Mouse (Mus musculus) 3T3-L1 (cell line): ENCODE data around the gene Stk31.
"Not testable (repeated sequence)": the region's sequence is repeated elsewhere in the genome, so short reads cannot be mapped to it uniquely, and the experiment has no call there.

Source experiments
- DNase-seq: peaks from one replicate; pipeline ENCODE4 v3.0.0-alpha.2; 2015; ENCODE audit warnings: low read depth, low spot score

Gene Stk31

GRCm38 (mm10) chr6:49395316-49395715, at the start of gene Stk31:
TSS of gene Stk31 (plus strand) at chr6:49395604.
- no peak for DNase-seq

- no peak for DNase-seq
Measured at GRCm38 (mm10) chr6:49349826-49350225, 45.6 kb upstream of the Stk31 start.

DNA sequence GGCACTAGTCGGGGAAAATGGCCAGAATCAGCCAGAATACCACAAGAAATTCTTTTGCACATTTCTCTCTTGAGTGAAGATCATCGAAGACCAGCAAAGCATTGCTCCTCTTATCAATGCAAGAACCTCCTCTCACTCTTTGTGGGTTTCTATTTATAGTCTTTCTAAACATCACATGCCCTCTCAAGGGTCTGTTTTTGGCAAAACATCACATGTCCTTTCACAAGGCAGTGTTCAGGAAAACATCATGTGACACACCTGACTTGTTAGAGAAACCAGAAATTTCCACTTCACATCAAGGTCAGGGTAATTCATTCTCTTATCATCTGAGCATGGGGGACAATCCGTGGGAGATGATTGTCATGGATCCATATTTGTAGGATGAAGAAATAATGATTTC, 40.8 kb upstream of the Stk31 start:
- DNase-seq: no peak

GRCm38 (mm10) chr6:49355171-49355570, 40.2 kb upstream of the Stk31 start:
- DNase-seq: peak; percentile 23

- peak; percentile 40 for DNase-seq
Measured at GRCm38 (mm10) chr6:49360420-49360819, 35.0 kb upstream of the Stk31 start.

DNA sequence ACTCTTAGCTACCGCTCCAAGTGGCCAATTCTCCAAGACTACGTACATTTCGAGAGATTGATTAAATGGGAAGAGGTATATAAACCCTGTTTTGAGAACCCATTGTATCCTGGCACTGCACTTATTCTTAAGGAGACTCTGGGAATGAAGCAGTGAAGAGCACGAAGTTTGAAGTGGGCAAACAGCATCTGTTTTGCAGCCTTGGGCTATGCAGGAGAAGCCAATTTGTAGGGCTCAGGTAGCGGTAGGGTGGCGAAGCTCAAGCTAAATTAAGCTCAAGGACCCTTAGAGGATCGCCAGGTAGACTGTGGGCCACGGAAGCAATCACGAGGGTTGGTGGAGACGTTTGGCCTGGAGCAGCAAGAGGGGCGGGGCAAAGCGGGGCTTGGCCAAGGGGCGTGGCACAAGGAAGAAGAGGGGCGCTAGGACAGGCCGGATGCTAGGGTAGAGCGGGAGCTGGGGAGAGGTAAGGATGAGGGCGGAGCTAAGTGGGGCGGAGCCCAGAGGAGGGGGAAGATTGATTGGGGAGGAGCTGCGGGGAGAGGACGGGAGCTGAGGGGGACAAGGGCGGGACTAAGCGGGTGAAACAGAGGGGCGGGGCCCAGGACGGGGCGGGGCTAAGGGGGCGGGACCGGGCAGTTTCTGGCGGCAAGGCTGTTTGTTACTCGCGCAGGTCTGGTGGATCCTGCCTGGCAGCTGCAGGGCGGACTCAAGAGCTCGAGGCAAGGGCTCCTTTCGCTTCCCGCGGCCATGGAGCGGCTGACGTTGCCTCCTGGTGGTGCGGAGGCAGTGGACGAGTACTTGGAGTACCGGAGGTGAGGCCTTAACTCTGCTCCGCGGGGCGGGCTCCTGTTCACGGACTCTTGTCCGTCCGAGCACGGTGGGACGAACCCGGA, 28.0 kb upstream of the Stk31 start, which contains the start of gene Fam221a:
TSS of gene Fam221a (plus strand) at position 581 of the 896 bp plus-strand sequence.
- DNase-seq: peak; percentile 64

DNA sequence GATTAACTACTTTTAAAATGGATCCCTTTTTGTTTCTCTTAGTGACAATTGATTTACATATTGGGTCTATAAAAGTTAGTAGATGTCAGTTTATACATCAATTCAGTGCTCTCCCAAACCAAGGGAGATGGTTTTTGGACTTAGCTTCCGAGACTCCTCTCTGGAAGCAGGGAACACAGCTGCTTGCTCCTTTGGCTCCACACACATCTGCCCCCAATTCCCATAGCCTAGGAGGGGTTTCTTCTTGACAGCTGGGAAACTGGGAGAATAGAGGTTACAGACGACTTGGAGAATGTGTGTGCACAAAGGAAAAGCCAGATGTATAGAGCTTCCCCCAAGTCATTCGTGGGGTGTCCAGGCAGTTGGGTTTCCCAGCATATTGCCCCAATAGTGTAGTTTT, 27.2 kb upstream of the Stk31 start:
- DNase-seq: no peak

DNA sequence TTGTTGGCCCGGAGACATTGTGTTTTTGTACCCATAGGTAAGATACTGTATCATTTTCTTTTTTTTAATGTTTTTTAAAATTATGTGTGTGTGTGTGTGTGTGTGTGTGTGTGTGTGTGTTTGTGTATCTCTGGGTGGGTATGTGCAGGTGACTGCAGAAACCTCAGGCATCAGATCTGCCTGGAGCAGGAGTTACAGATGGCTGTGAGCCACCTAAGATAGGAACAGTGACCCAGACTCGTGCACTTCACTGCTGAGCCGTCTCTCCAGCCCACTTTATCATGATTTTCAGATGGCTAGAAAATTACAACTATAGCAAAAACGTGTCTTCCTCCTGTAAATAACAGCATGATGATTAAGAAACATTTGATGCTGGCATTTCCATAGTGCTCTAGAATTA, 22.7 kb upstream of the Stk31 start:
- no peak for DNase-seq

DNA sequence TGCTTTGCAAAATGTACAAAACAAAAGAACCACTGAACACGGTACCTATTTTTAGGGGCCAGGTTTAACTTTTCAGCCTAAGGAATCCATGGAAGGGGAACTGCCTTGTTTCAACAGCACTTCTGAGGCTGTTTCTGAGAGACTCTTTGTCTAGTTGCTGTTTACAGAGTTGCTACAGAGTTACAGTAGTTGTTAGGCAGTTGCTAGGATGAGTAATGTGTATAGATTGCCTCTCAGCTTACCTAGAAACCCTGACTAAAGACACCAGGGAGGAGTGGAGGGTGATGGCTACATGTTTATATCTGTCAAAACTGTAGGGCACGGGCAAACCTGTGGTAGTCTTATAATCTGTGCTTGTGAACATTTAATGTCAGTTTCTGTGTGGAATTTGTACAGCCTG, 21.5 kb upstream of the Stk31 start:
- DNase-seq: peak; percentile 14

- no peak for DNase-seq
Measured at GRCm38 (mm10) chr6:49378328-49378727, 17.1 kb upstream of the Stk31 start.

DNA sequence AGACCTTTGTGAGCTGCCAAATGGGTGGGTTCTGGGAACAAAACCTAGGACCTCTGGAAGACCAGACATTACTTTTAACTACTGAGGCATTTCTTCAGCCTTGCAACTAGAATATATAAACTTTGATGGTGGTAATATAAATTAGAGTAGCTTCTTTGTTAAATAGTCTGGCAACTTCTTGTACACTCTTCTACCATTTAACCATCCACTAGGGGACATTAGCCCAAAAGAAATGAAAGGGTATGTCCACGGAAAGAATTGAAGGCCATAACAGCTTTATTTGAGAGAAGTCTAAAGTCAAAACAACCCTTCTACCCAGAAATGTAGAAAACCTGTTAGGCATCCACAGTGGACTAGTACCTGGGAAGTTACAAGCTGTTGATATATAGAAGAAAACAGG, 1.1 kb upstream of the Stk31 start:
- DNase-seq: no peak

DNA sequence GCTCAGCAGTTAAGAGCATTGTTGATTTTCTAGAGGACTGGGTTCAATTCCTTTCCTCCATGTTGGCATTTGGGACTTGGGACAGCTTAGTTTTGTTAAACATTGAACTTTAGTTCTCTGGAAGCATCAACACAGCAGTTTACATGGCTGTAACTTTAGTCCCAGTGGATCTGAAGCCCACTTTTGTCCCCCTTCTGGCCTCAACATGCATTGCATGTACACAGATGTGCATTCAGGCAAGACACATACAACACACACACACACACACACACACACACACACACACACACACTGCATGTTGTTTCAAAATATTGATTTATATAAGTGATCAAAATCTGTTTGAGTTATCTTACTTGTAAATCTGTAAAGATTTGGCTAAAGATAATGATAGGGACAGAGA, 2.1 kb downstream of the Stk31 start:
- peak; percentile 61 for DNase-seq

- DNase-seq: peak; percentile 73
Measured at GRCm38 (mm10) chr6:49398365-49398764, 3.0 kb downstream of the Stk31 start.

GRCm38 (mm10) chr6:49410830-49411229, 15.4 kb downstream of the Stk31 start:
- DNase-seq: no peak

DNA sequence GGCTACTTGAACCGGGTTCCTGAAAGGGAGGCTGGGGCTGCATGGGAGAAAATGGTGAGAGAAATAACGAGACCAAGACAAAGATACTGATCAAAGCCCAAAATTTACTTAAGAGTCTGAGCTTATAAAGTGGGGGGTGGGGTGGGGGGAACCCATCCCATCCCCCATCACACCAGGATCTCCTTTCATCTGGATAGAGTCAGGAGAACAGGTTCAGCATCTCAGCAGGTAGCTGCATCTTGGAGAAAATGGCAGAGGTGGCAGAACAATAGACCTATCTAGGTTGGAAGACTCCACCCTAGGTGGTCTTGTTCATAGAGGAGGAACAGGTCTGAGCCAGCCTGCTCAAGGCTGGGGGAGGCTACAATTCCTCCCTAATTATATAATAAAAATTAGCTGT, 17.6 kb downstream of the Stk31 start:
- DNase-seq: not testable (repeated sequence)

- DNase-seq: no peak
Measured at GRCm38 (mm10) chr6:49415971-49416370, 20.6 kb downstream of the Stk31 start.

DNA sequence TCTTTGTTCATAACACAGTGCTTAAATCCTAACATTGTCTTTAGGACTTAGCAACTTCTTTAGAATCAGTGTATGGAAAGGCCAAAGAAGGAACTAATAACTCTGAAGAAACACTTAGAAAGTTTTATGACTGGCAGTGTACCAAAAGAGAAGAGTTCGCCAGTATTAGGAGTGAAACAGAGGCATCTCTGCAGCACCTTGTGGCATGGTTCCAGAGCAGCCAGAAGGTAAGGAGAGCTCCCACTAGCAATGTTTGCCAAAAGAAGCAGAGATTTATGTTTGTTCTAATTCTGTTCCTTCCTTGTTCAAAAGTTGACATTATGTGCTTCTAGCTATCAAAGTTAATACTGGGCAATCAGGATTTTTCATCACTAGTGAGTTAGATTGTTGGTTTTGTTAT, 41.9 kb downstream of the Stk31 start:
- DNase-seq: no peak

GRCm38 (mm10) chr6:49458112-49458511, 62.7 kb downstream of the Stk31 start:
- DNase-seq: no peak

DNA sequence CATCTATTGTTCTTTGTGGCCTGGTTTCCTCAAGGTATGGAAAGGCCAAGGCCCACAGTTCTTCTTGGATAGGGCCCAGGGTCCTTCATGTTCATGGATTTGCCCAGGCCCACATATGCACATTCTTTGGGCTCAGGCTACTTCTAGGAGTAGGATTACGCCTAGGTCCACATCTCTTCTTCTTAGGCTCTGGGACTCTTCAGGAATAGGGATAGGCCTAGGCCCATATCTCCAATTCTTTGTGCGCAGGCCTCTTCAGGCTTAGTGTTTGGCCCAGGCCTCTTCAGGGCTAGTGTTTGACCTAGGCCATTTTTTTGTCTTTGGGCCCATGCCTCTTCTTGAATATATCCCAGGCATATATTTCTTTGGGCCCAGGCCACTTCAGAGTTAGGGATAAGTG, 87.8 kb downstream of the Stk31 start:
- no peak for DNase-seq

DNA sequence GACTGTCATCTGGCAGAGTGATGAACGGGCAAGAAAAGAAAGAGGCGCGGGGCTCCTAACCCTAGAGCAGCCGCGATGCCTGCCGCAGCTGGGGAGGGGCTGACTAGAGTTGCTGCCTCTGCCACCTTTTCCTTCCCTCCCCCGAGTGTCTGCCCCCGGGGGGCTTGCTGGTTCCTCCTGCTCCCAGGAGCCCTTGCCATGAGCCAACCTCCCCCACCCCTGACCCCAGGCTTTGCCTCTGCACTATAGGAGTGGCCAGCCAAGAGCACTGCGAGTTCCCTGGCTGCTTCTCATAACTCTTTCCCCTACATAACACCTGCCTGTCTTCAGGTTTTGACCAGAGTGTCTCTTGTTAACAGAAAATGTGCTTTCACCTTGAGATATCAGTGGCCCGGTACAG, 96.1 kb downstream of the Stk31 start:
- no peak for DNase-seq

- peak; percentile 80 for DNase-seq
Measured at GRCm38 (mm10) chr6:49519053-49519452, 123.6 kb downstream of the Stk31 start.
